Mouse (Mus musculus): ENCODE data around the gene Stx1b. TPM values are rescaled to one million over a fixed set of nuclear protein-coding genes. Genes with fewer than 3 reads are reported as not detected.
"Not testable (repeated sequence)": the region's sequence is repeated elsewhere in the genome, so short reads cannot be mapped to it uniquely, and the experiment has no call there.

Stx1b gene
- 10 to 100 TPM; 11.8 to 12.2 TPM for total RNA-seq (2021)
- long read RNA-seq, experiment 1, partial matches to known transcripts, result 0 of 2 reads
- long read RNA-seq, experiment 1, other reads (novel, unspliced or antisense), result 2 of 2 reads
- long read RNA-seq, experiment 2, full-length matches to known transcripts, result 1 of 7 reads
- long read RNA-seq, experiment 2, partial matches to known transcripts, result 0 of 7 reads
- long read RNA-seq, experiment 2, other reads (novel, unspliced or antisense), result 6 of 7 reads

DNA sequence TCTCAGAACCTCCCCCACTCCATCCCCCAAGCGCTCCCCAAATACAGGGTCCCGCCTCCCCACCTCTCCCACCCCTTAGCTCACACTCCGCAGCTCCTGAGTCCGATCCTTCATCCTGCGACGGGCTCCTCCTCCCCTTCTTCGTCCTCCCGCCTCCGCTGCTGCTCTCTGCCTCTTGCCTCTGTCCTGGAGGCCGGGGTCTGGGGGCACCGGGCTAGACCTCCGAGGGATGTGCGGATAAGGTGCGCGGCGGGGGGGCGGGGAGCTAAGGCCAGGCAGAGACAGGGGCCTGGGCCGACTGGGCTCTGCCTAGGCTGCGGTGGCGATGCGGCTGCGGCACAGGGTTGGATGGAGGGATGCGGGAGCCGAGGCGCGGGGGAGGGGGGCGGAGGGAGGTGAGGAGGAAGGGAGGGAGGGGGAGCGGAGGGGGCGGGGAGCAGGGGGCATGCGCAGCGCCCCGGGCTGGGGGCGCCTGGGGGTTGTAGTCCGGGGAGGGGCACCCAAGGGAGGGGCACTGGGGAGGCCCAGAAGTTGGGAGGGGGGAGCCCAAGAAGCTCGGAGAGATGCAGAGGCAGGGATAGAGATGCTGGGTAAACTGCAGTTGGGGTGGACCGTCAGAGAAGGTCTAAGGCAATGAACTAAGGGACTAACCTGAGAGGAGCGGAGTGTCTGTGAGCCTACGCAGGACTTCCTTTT is at the start of gene Stx1b, which contains the start of gene Stx4a:
Gene Stx1b, minus strand, starts transcription at position 374 of the 696 bp plus-strand sequence.
Gene Stx4a, plus strand, starts transcription at position 119 of the 696 bp plus-strand sequence.
- no peak for DNase-seq (ENCODE audit: low spot score in 2 of 2)

DNA sequence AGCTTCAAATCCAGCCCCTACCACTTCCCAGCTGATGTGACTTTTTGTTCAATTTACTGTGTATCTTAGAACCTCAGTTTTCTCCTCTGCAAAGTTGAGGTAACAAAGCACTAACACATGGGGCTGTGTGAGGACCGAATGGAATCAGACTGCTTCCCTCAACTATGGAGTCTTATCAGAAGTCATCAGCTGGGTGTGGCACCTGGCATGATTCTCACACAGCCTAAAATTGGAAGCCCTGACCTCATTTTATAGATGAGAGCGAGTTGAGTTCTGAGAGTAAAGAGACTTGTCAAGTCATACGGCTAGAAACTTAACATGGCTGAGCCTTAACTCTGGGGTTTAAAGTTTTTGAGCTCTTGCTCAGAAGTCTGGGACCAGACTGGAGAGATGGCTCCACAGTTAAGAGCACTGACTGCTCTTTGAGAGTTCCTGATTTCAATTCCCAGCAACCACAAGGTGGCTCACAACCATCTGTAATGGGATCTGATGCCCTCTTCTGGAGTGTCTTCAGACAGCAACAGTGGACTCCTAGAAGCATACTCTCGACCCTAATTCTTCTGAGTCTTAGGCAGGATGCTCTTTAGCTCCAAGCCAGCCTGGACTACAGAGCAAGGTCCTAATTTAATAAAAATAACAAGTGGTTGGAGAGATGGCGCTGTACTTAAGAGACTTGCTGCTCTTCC is 45.9 kb upstream of the Stx1b start:
- DNase-seq (ENCODE audit: low spot score in 2 of 2), result no peak

DNA sequence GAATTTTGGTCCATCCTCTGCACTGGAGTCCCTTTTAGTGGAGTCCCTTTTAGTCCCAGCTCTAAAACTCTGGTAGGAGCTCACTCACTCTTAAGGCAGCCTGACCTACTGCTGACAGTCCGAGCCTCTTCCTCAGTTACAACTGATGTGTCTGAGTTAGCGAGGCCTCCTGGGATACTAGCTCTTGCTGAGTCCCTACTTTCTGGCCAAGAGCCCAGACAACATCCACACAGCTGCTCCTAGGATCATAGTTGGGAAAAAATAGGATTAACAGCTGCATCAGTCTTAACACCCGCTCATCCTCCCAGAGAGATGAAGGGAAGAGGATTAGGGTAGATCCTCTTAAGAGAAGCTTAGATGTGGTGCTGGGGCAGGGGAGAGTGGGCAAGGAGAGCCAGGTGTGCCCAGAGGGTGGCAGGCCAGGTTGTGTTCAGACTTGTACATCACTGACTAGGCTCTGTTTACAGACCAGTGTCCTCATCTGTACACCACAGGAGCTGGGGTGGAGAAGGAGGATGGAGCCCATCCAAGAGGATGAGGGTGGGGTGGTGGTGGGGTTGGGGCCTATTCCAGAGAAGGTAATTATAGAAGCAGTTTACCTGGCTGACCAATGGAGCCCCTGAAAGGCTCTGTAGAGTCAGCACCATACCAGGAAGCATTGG is 44.9 kb upstream of the Stx1b start:
- no peak for DNase-seq (ENCODE audit: low spot score in 2 of 2)

DNA sequence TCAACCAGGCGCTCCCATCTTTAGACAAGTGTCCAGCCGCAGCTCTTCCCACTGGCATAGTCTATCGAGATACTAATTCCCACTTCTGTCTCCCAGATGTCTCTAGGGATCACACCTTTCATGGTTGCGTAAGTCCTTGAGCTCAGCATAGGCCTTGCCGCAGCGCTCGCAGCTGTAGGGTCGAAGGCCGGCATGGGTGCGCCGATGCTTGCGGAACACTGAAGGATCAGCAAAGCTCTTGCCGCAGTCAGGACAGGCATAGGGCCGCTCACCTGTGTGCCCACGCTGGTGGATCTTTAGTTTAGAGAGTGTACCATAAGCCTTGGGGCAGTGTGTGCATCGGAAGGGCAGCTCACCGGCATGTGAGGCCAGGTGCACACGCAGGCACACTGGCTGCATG is 43.3 kb upstream of the Stx1b start:
- no peak for DNase-seq (ENCODE audit: low spot score in 2 of 2)

DNA sequence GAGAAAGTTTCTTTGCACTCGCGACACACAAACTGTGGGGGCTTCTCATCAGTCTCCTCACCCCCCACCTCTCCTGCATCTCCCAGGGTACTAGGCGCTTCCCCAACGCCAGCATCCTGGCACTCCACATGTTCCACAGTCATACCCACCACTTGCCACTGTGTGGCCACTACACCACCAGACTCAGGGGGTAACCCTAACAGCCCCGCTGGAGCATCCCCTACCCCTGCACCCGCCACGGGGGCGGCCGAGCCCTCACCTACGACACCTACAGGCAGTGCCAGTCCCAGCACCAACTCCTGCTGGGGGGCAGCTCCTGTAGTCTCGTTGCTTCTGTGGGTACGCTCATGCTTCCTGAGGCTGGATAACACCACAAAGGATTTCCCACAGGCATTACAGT is 42.1 kb upstream of the Stx1b start:
- no peak for DNase-seq (ENCODE audit: low spot score in 2 of 2)

DNA sequence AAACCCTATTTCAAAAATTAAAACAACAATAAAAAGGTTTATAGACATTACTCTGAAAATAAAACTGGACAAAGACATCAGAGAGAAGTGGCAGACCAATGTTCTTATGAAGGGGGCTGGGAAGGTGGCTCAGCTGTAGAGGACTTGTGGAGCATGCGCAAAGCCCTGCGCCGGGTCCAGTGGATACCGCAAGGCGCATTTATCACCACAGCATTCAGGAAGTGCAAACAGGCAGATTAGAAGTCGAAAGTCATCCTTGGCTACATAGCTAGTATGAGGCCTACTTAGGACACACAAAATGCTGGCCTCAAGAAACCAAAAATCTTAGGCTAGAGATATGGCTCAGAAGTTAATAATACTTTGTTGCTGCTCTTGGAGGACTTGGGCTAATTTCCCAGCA is 33.9 kb upstream of the Stx1b start:
- no peak for DNase-seq (ENCODE audit: low spot score in 2 of 2)

DNA sequence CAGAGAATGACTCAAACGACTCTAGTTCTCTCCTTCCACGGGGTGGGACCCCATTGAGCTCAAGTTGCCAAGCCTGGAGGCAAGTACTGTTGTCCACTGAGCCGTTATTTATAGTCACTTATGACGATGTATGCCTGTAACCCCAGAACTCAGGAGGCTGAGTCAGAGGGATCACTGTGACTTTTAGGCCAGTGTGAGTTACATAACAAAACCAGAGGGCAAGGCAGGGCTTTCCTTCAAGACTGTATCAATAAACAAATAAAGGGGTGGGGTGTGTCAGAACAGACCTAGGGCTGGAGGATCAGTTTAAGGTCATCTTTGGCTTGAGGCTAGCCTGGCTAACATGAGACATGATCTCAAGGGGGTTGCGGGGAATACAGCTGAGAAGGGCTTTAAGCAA is 26.6 kb upstream of the Stx1b start:
- DNase-seq (ENCODE audit: low spot score in 2 of 2), result no peak

DNA sequence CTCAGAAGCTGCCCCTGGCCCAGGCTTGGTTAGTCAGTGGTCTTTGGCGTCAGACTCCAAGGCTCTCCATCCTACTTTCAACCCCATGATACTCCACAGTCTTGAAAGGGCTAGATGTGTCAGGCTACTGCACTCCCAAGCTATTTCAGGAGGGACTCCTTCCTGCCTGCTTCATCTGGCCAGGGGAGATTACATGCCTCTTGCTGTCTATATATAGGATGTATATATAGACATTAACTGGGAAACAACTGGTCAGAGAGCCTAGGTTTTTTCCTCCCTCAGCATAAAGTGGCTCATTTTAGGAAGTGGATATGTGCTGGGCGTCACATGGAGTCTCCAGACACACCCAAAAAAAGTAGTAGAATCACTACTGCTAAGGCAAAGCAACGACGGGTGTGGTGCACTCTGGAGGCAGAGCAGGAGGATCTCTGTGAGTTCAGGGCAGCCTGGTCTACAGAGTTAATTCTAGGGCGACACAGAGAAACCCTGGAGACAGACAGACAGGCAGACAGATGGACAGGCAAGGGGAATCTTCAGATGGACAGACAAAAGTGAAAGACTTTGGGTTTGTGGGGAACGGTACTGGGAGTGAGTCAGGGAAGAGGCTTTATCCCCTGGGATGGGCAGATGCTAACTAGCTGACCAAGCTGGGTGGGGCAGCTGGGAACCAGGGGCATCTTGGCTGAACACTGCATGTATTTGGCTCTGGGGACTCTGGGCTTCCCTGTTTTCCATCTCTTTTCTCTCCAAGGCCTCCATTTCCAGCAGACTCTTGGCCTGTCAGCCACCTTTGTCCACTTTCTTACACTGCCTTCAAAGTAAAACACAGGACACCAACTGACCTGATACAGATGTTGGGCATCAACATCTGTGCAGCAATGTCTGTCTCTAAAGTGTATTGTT is 25.9 kb upstream of the Stx1b start:
- DNase-seq (ENCODE audit: low spot score in 2 of 2), result no peak

DNA sequence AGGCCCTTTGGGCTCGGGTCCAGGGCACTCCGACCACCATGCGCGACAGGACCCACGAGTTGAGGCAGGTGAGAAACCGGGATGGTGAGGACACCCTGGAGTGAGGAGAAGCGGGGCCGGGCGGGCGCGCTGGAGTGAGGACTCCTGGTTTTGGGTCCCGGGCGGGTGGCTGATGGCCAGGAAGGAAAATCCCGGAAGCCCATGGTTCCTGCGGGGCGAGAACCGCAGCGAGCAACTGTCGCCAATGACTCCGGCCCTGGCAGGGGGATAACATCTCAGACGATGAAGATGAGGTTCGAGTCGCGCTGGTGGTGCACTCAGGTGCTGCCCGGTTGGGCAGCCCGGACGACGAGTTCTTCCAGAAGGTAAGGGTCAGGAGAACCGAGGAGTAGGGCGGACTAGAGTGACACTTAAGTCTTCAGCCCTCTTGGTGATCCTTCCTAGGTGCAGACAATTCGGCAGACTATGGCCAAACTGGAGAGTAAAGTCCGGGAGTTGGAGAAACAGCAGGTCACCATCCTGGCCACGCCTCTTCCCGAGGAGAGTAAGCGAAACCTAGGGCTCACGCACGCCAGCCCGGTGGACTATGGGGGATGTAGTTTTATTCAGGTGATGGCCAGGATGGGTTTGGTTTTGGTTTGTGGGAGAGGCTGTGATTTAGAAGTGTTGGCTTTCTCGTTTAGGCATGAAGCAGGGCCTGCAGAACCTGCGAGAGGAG is 17.8 kb upstream of the Stx1b start:
- peak in 1 of 2 experiments; percentile 62 for DNase-seq (ENCODE audit: low spot score in 2 of 2)

DNA sequence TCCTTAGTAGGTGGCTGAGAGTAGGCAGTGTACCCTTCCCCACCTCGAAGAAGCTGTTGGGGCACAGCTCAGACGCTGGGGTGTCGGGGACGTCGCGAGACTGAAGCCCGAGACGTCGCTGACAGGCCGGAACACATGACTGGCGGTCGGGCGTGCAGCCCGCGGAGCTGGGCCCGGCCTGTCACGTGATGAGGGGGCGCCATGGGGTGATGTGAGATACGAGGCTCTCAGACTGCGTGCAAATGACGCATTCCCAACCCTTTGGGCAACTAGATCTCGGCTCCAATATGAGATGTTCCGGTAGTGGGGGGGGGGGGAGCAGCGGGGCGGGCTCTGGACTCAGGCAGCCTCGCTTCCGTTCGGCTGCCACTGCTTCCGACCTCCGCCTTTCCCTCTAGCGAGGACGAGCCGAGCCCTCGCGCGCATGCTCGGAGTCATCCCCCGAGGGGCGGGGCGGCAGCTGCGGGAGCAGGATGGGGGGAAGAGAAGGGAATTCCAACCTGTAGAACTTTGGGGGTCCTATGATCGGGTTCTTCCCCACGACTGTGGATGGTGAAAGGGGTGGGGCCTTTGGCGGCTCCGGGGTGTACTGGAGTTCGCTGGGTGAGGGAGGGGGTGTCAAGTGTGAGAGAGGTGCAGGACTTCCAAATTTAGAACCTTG is 17.1 kb upstream of the Stx1b start:
- peak; percentile 79 to 85 for DNase-seq (ENCODE audit: low spot score in 2 of 2)

DNA sequence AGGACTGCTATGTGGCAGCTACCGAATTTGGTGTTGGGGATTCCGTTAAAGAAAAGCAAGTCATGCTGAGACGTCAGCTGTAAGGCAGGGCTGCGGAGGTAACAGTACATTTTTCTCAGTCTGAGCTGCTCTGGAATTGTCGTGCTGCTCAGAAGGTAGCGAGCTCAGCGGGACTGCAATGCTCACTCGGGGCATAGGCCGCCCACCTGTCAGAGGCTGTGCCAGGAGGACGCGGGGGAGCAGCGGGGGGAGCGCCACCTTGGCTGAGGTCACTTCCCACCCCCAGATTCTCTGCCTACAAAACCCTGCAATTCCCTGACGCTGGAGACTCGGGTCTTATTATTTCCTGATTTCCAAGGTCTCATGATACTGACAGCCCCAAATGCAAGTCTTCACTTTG is 16.5 kb upstream of the Stx1b start:
- DNase-seq (ENCODE audit: low spot score in 2 of 2), result peak; percentile 14 to 31

DNA sequence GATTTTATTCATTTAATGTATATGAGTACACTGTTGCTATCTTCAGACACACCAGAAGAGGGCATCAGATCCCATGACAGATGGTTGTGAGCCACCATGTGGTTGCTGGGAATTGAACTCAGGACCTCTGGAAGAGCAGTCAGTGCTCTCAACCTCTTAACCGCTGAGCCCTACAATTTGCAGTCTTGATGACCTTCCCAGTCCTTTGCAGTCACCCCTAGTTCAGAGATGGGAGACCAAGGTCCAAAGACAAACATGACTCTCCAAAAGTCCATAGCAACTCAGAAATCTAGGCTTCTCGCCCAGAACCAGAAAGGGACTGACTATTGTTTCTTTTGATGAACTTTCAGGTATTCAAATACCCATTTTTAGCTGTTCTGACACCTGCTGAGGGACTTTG is 15.7 kb upstream of the Stx1b start:
- DNase-seq (ENCODE audit: low spot score in 2 of 2), result not testable (repeated sequence)

DNA sequence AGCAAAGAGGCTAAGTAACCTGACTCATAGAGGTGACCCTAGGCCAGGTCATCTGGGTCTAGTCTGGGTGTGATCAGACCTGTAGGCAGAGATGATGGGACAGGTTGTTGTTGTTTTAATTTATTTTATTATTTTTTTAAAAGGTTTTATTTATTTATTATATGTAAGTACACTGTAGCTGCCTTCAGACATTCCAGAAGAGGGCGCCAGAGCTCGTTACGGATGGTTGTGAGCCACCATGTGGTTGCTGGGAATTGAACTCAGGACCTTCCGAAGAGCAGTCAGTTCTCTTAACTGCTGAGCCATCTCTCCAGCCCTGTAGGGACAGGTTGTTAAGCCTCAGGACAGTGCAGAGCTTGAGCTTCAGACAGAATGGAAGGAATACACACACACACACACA is 13.5 kb upstream of the Stx1b start:
- not testable (repeated sequence) for DNase-seq (ENCODE audit: low spot score in 2 of 2)

DNA sequence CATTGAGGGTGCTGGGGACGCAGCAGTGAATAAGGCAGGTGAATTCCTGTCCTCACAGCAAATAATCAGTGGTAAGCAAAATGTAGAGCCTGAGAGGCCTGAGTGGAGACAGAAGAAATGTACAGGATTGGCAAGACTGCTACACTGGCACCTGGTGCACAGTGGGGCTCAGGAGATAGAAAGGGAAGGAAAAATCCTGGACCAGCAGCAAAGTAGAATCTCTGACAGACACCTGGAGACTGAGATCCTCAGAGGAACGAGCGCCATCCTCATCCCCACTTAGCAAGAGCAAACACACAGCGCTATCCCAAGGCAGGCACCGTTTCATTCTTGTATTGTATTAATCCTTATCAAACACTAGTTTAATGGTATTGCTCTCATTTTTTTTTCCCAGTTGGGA is 13.1 kb upstream of the Stx1b start:
- DNase-seq (ENCODE audit: low spot score in 2 of 2), result no peak

DNA sequence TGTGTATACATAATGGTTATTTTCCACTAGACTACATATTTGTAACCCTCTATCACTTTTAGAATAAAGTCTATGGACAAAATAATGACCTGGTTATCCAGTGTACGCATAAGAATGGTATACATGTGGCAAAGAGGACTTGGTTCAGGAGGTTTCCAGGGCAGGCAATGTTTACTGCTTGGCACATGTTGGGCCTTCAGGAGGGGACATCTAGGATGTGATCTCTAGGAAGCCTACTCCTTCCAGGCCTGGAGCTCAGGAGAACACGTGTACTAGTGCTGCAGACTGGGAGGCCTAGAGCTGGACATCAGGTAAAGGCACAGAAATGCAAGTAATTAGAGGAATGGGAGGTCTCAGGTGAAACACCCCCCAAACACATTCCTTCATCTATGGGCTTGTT is 11.2 kb upstream of the Stx1b start:
- no peak for DNase-seq (ENCODE audit: low spot score in 2 of 2)

DNA sequence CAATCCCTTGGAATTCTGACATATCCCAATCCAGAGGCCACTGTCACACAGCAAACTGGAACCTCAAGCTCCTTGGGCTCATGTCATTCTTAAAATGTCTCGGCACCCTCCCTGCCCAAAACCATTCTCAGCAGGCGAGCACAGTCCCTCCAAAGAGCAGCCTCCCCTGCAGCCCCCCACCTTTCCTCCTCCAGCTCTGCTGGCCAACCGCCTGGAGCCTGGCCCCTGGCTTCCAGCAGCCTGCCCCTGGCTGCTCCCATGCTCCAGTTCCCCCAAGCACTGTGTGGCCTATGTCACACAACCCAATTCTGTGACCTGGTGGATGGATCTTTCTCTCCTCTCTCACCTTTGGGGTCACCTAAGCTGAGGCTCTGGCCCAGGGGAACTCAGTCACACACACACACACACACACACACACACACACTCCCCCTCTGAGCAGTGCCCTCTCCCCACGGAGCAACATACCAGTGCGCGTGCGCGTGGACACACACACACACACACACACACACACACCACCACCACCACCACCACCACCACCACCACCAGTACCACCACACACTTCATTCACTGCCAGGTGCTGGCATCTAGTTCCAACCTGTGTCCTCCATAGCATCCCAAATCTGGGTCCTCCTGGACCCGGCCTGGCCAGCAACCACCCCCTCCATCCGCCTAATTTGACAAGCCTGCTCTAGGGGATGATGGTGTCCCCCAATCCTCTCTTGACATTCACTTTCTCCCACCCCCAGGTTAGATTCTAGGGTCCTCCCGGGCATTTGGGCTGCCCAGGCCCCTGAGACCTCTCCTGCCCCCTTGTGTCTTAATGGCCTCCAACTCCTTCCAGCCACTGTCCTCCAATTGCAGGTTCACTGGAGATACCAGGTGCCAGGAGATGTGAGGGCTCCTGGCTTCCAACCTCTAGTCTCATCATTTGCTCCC is 845 bp downstream of the Stx1b start:
- no peak for DNase-seq (ENCODE audit: low spot score in 2 of 2)

DNA sequence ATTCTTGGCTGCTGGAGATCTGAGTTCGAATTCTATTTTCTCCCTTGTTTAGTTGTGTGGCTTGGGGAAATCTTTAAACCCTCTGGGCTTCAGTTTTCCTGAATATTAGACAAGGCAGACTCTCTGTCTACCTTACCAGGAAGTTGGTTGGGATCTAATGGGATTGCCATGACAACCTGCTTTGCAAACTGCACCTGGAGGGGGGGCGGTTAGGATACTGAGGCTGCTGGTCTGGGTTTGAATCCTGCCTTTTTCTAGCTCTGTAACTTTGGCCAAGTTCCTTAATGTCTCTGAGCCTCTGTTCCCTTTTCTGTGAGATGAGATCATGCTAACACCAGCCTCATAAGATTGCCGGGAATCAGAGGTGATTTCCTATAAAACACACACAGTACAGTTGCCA is 1.9 kb downstream of the Stx1b start:
- no peak for DNase-seq (ENCODE audit: low spot score in 2 of 2)

DNA sequence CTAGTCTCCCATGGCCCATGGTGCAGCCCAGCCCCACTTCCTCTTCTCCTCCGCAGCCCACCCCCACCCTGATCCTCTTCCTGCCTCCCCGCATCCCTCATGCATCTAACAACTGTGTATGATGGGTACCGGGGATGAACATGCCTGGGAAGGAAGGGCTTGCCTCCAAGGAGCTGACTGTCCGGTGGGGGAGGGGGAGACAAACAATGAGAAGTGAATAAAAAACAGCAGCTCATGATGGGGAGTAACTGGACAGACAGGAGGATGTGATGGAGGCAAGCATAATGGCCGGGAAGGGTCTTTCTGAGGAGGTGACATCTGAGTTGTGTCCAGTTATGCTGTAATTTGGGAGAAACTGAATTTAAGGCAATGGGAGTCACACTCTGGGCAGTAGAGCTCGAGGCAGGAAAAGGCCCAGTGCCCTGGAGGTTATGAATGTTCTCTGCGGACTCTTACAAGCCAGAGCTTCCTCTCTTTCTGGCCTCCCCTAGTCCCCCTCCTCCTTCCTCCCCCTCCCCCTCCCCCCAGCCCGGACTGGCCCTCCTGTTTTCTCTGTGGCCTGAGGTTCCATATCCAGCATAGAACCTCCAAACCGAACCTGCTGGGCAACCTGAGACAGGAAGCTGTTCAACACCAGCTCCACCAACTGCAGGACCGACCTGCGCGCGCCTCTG is 3.4 kb downstream of the Stx1b start:
- no peak for DNase-seq (ENCODE audit: low spot score in 2 of 2)
